Mouse (Mus musculus) hindbrain, embryonic 13.5 days (tissue): ENCODE measurements around the gene Dnaic1. TPM values are rescaled to one million over a fixed set of nuclear protein-coding genes. Genes with fewer than 3 reads are reported as not detected.

Experiments used
- ATAC-seq: fragments of 200-750 bp; cut with Nextera tagmentation; 2 replicates; pipeline ENCODE4 v1.8.0; 2017; ENCODE audit warnings: moderate TSS enrichment; ENCODE audit not compliant: low FRiP score
- H3K27ac ChIP-seq: fragments of 300-500 bp; sonication (generic); 2 replicates; pipeline ENCODE4 v1.5.1; 2015; ENCODE audit warnings: inconsistent platforms, mild to moderate bottlenecking, moderate library complexity
- H3K27me3 ChIP-seq: fragments of 300-500 bp; sonication (generic); 2 replicates; pipeline ENCODE4 v1.6.1; 2015; ENCODE audit warnings: mild to moderate bottlenecking, inconsistent platforms
- H3K36me3 ChIP-seq: fragments of 300-500 bp; sonication (generic); 2 replicates; pipeline ENCODE4 v1.6.1; 2015; ENCODE audit warnings: mild to moderate bottlenecking, inconsistent platforms
- H3K4me1 ChIP-seq: fragments of 300-500 bp; sonication (generic); replicated peaks from 2 replicates; pipeline ENCODE4 v1.6.1; 2015; ENCODE audit warnings: inconsistent platforms
- H3K4me2 ChIP-seq: fragments of 300-500 bp; sonication (generic); 2 replicates; pipeline ENCODE4 v1.6.1; 2015; ENCODE audit warnings: inconsistent platforms, mild to moderate bottlenecking, moderate library complexity
- H3K4me3 ChIP-seq: fragments of 300-500 bp; sonication (generic); 2 replicates; pipeline ENCODE4 v1.5.1; 2015; ENCODE audit warnings: mild to moderate bottlenecking, inconsistent platforms
- H3K9ac ChIP-seq: fragments of 300-500 bp; sonication (generic); 2 replicates; pipeline ENCODE4 v1.6.1; 2015; ENCODE audit warnings: mild to moderate bottlenecking, inconsistent platforms
- H3K9me3 ChIP-seq: fragments of 300-500 bp; sonication (generic); 2 replicates; pipeline ENCODE4 v1.6.1; 2016; ENCODE audit warnings: inconsistent platforms
- WGBS: fragments of 180-500 bp; shearing (Covaris S2); methylation state at CpG from one replicate; pipeline ENCODE4 v1.1.7; 2015; 5-methylcytosine and 5-hydroxymethylcytosine counted together
- polyA plus RNA-seq: library from polyadenylated mRNA; unstranded; fragments of >200 nt; fragmentation: Nextera tagmentation; extraction: Ambion mirVana; gene quantifications from 2 replicates; pipeline ENCODE4 v1.2.1, GENCODE M21; 2015

The Dnaic1 gene
- polyA plus RNA-seq, 1 experiment from 2014 or later, result 3.2 TPM

- Histone ChIP-seq H3K36me3 (peaks cover 25% of the 10 kb centered on the region), H3K4me3 (no peak overlapping the region), H3K27me3 (no peaks in the 10 kb centered on the region), H3K9ac (0 out of 2 replicates have a peak overlapping the region, but pooled peaks have one; percentile 8), H3K9me3 (no peaks in the 10 kb centered on the region), H3K4me1 (peaks cover 81% of the 10 kb centered on the region), H3K27ac (peak overlapping the region; percentile 15; the same call in 1 of the 2 replicates), H3K4me2 (no peak overlapping the region)
- 0 out of 2 replicates have a peak, but pooled peaks have one; percentile 6 for ATAC-seq
- WGBS, result 22% methylated on average over 11 of the region's 11 CpGs
These were observed 91.4 kb downstream of the Dnaic1 start for GRCm38 (mm10) chr4:41660851-41661430.

- ATAC-seq, result no peak
- peak overlapping the region; percentile 41 for H3K27ac ChIP-seq
- H3K9ac ChIP-seq, result peak overlapping the region; percentile 49
- H3K36me3 ChIP-seq, result peaks cover 16% of the 10 kb centered on the region
- WGBS, result 55% methylated on average over 11 of the region's 11 CpGs
- H3K4me2 ChIP-seq, result no peak overlapping the region
- H3K4me1 ChIP-seq, result peaks cover 83% of the 10 kb centered on the region
- no peak overlapping the region for H3K4me3 ChIP-seq
- H3K9me3 ChIP-seq, result no peaks in the 10 kb centered on the region
- H3K27me3 ChIP-seq, result no peaks in the 10 kb centered on the region
These were observed 93.1 kb downstream of the Dnaic1 start for GRCm38 (mm10) chr4:41662723-41663122.

DNA sequence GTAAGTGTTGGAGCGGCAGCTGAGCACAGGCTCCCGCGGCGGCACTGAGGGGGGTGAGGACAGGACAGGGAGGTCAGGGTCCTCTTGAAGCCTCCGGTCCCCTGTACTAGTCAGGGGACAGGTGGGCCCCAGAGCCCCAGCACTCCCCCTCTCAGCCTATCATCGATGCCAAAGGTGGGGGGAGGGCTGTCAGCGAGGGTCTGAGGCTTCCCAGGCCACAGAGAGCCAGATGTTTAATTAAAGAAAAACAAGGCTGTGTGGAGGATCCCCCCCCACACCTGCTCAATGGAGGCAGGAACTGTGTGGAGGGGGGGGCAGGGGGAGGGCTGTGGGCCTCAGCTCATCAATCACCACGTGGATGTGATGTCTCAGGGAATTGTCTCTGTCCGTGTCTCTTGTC, 94.0 kb downstream of the Dnaic1 start:
- Histone ChIP-seq H3K4me3 (no peak overlapping the region), H3K9ac (peak overlapping the region; percentile 49; the same call in 1 of the 2 replicates), H3K9me3 (no peaks in the 10 kb centered on the region), H3K36me3 (0 out of 2 replicates have a peak, but pooled peaks cover 11% of the 10 kb centered on the region), H3K27ac (peak overlapping the region; percentile 41), H3K4me2 (no peak overlapping the region), H3K27me3 (no peaks in the 10 kb centered on the region), H3K4me1 (peaks cover 74% of the 10 kb centered on the region)
- peak; percentile 18; the same call in 1 of the 2 replicates for ATAC-seq
- 37% methylated on average over 9 of the region's 9 CpGs for WGBS

- H3K27ac ChIP-seq, result 0 out of 2 replicates have a peak overlapping the region, but pooled peaks have one; percentile 25
- no peaks in the 10 kb centered on the region for H3K27me3 ChIP-seq
- peaks cover 65% of the 10 kb centered on the region for H3K4me1 ChIP-seq
- WGBS, result 53% methylated on average over 7 of the region's 7 CpGs
- H3K4me2 ChIP-seq, result no peak overlapping the region
- peaks cover 8% of the 10 kb centered on the region; the same call in 1 of the 2 replicates for H3K36me3 ChIP-seq
- no peak for ATAC-seq
- H3K4me3 ChIP-seq, result no peak overlapping the region
- peak overlapping the region; percentile 58 for H3K9ac ChIP-seq
- H3K9me3 ChIP-seq, result no peaks in the 10 kb centered on the region
These were observed 95.0 kb downstream of the Dnaic1 start for GRCm38 (mm10) chr4:41664533-41664932.

- 21% methylated on average over 3 of the region's 8 CpGs for WGBS
- Histone ChIP-seq H3K4me1 (peaks cover 59% of the 10 kb centered on the region), H3K27ac (peak overlapping the region; percentile 64; the same call in 1 of the 2 replicates), H3K9me3 (no peaks in the 10 kb centered on the region), H3K9ac (peak overlapping the region; percentile 58), H3K4me2 (no peak overlapping the region), H3K4me3 (no peak overlapping the region), H3K27me3 (no peaks in the 10 kb centered on the region), H3K36me3 (peaks cover 14% of the 10 kb centered on the region)
- no peak for ATAC-seq
These were observed 95.6 kb downstream of the Dnaic1 start for GRCm38 (mm10) chr4:41665009-41665675.

GRCm38 (mm10) chr4:41666646-41667045, 97.1 kb downstream of the Dnaic1 start:
- Histone ChIP-seq H3K9ac (peak overlapping the region; percentile 35; the same call in 1 of the 2 replicates), H3K4me1 (peaks cover 57% of the 10 kb centered on the region), H3K27me3 (no peaks in the 10 kb centered on the region), H3K9me3 (no peaks in the 10 kb centered on the region), H3K4me2 (no peak overlapping the region), H3K27ac (no peak overlapping the region), H3K4me3 (no peak overlapping the region), H3K36me3 (peaks cover 22% of the 10 kb centered on the region)
- WGBS, result 78% methylated on average over 11 of the region's 11 CpGs
- ATAC-seq, result no peak

- Histone ChIP-seq H3K4me1 (peaks cover 55% of the 10 kb centered on the region), H3K9ac (no peak overlapping the region), H3K27me3 (no peaks in the 10 kb centered on the region), H3K36me3 (peaks cover 15% of the 10 kb centered on the region), H3K27ac (no peak overlapping the region), H3K4me3 (no peak overlapping the region), H3K4me2 (no peak overlapping the region), H3K9me3 (no peaks in the 10 kb centered on the region)
- WGBS, result 80% methylated on average over 18 of the region's 18 CpGs
- ATAC-seq, result no peak
These were observed 101.3 kb downstream of the Dnaic1 start for GRCm38 (mm10) chr4:41670836-41671235.

DNA sequence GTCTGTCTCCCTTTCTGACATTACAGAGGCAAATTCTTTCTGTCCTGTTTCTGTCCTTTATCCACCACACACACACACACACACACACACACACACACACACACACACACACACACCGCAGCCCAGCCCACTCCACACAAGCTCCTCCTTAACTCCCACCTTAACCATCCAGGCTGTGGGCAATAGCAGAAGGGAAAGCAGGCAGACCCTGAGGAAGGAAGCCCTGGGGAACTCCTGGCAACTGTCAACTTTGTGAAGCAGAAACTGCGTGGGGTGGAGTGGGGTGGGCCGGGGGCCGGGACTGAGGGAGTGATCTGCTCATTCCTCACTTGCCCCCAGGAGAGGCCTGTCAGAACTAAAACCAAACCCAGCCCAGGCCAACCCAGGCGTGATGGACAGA, 101.9 kb downstream of the Dnaic1 start:
- Histone ChIP-seq H3K27me3 (no peaks in the 10 kb centered on the region), H3K36me3 (peaks cover 15% of the 10 kb centered on the region), H3K4me3 (no peak overlapping the region), H3K4me2 (no peak overlapping the region), H3K9ac (peak overlapping the region; percentile 56), H3K9me3 (no peaks in the 10 kb centered on the region), H3K4me1 (peaks cover 62% of the 10 kb centered on the region), H3K27ac (peak overlapping the region; percentile 45)
- 0 out of 2 replicates have a peak, but pooled peaks have one; percentile 2 for ATAC-seq
- 44% methylated on average over 5 of the region's 5 CpGs for WGBS

DNA sequence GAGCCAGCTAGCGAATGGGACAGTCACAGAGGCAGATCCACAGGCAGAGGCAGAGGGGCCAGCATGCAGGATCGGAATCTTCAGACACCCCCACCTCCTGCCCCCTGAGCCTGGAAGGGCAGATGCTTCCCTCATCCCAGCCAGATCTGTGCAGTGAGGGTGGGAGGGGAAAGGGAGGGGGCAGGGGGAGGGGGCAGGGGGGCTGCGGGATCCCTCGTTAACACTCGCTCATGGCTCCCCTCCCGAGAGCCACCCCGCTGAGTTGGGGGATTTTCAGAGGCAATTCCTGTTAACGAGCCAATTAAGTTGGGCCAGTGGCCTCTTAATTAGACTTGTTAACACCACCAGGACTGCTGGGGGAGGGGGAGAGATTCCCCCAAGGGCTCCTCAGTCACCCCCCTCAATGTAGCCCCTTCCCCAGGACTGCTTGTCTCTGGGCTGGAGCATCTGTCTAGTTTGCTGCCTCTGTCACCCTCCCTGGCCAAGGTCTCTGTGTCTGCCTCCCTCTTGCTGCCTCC, 102.4 kb downstream of the Dnaic1 start:
- Histone ChIP-seq H3K27me3 (no peaks in the 10 kb centered on the region), H3K4me2 (0 out of 2 replicates have a peak overlapping the region, but pooled peaks have one; percentile 10), H3K4me1 (peaks cover 65% of the 10 kb centered on the region)

DNA sequence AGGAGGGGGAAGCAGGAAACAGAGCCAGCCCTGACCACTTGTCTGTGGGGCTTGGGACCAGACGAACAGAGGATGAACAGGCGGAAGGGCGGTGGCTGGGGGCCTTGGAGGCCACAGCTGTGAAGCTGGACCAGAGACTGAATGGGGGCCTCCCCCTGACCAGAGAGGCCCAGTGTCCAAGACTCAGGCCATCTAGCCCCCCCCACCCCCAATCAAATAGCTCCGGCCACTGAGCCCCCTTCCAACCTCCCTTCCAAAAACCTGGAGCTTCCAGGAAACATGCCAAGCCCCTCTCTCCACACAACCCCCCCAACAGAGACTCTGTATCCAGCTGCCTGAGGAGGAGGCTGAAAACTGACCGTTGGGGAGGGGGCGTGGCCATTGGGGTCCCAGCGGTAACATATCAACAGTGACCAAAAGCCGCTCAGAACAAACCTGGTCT, 103.0 kb downstream of the Dnaic1 start:
- Histone ChIP-seq H3K36me3 (peaks cover 15% of the 10 kb centered on the region), H3K27me3 (no peaks in the 10 kb centered on the region), H3K9ac (peak overlapping the region; percentile 56), H3K9me3 (no peaks in the 10 kb centered on the region), H3K4me1 (peaks cover 70% of the 10 kb centered on the region), H3K4me2 (0 out of 2 replicates have a peak overlapping the region, but pooled peaks have one; percentile 10), H3K27ac (peak overlapping the region; percentile 45), H3K4me3 (no peak overlapping the region)
- 35% methylated on average over 8 of the region's 8 CpGs for WGBS
- peak; percentile 12; the same call in 1 of the 2 replicates for ATAC-seq

More for the DNA sequence above, 102.4 kb downstream of the Dnaic1 start:
- ATAC-seq, result peak; percentile 22; the same call in 1 of the 2 replicates
- Histone ChIP-seq H3K27ac (peak overlapping the region; percentile 45), H3K9ac (peak overlapping the region; percentile 56), H3K9me3 (no peaks in the 10 kb centered on the region), H3K36me3 (peaks cover 15% of the 10 kb centered on the region), H3K4me3 (no peak overlapping the region)
- 7% methylated on average over 7 of the region's 8 CpGs for WGBS

GRCm38 (mm10) chr4:41673186-41673585, 103.6 kb downstream of the Dnaic1 start:
- Histone ChIP-seq H3K27ac (peak overlapping the region; percentile 45), H3K4me2 (no peak overlapping the region), H3K9ac (peak overlapping the region; percentile 56), H3K27me3 (no peaks in the 10 kb centered on the region), H3K4me3 (no peak overlapping the region), H3K9me3 (no peaks in the 10 kb centered on the region), H3K36me3 (peaks cover 15% of the 10 kb centered on the region), H3K4me1 (peaks cover 77% of the 10 kb centered on the region)
- no peak for ATAC-seq
- WGBS, result 38% methylated on average over 19 of the region's 19 CpGs
